Mouse (Mus musculus) liver, embryonic 15.5 days (tissue): ENCODE results near the gene Mybbp1a. TPM values are rescaled to one million over a fixed set of nuclear protein-coding genes. Genes with fewer than 3 reads are reported as not detected.

ENCODE experiments used
- ATAC-seq: fragments of 200-750 bp; cut with Nextera tagmentation; 2 replicates; pipeline ENCODE4 v1.8.0; 2017; ENCODE audit warnings: moderate number of reproducible peaks, mild to moderate bottlenecking, moderate library complexity; ENCODE audit not compliant: insufficient read depth
- H3K27ac ChIP-seq: fragments of 300-500 bp; sonication (generic); replicated peaks from 2 replicates; pipeline ENCODE4 v1.5.1; 2015; ENCODE audit warnings: mild to moderate bottlenecking, inconsistent platforms
- H3K27me3 ChIP-seq: fragments of 300-500 bp; sonication (generic); 2 replicates; pipeline ENCODE4 v1.6.1; 2015; ENCODE audit warnings: mild to moderate bottlenecking, inconsistent platforms
- H3K36me3 ChIP-seq: fragments of 300-500 bp; sonication (generic); replicated peaks from 2 replicates; pipeline ENCODE4 v1.6.1; 2015; ENCODE audit warnings: moderate library complexity, mild to moderate bottlenecking, inconsistent platforms
- H3K4me1 ChIP-seq: fragments of 300-500 bp; sonication (generic); replicated peaks from 2 replicates; pipeline ENCODE4 v1.6.1; 2015; ENCODE audit warnings: inconsistent platforms
- H3K4me2 ChIP-seq: fragments of 300-500 bp; sonication (generic); 2 replicates; pipeline ENCODE4 v1.6.1; 2015; ENCODE audit warnings: moderate library complexity, mild to moderate bottlenecking, inconsistent platforms
- H3K4me3 ChIP-seq: fragments of 300-500 bp; sonication (generic); replicated peaks from 2 replicates; pipeline ENCODE4 v1.5.1; 2015; ENCODE audit warnings: mild to moderate bottlenecking, inconsistent platforms
- H3K9ac ChIP-seq: fragments of 300-500 bp; sonication (generic); 2 replicates; pipeline ENCODE4 v1.6.1; 2015; ENCODE audit warnings: moderate library complexity, mild to moderate bottlenecking, inconsistent platforms
- H3K9me3 ChIP-seq: fragments of 300-500 bp; sonication (generic); replicated peaks from 2 replicates; pipeline ENCODE4 v1.6.1; 2016; ENCODE audit warnings: inconsistent platforms
- WGBS: fragments of 180-500 bp; shearing (Covaris S2); methylation state at CpG from one replicate; pipeline ENCODE4 v1.1.7; 2015; ENCODE audit warnings: mixed read lengths; ENCODE audit not compliant: insufficient replicate concordance; 5-methylcytosine and 5-hydroxymethylcytosine counted together
- polyA plus RNA-seq: library from polyadenylated mRNA; unstranded; fragments of >200 nt; fragmentation: Nextera tagmentation; extraction: Ambion mirVana; gene quantifications from 2 replicates; pipeline ENCODE4 v1.2.1, GENCODE M21; 2015

Mybbp1a gene
- polyA plus RNA-seq, 1 experiment from 2014 or later: 66.0 TPM

DNA sequence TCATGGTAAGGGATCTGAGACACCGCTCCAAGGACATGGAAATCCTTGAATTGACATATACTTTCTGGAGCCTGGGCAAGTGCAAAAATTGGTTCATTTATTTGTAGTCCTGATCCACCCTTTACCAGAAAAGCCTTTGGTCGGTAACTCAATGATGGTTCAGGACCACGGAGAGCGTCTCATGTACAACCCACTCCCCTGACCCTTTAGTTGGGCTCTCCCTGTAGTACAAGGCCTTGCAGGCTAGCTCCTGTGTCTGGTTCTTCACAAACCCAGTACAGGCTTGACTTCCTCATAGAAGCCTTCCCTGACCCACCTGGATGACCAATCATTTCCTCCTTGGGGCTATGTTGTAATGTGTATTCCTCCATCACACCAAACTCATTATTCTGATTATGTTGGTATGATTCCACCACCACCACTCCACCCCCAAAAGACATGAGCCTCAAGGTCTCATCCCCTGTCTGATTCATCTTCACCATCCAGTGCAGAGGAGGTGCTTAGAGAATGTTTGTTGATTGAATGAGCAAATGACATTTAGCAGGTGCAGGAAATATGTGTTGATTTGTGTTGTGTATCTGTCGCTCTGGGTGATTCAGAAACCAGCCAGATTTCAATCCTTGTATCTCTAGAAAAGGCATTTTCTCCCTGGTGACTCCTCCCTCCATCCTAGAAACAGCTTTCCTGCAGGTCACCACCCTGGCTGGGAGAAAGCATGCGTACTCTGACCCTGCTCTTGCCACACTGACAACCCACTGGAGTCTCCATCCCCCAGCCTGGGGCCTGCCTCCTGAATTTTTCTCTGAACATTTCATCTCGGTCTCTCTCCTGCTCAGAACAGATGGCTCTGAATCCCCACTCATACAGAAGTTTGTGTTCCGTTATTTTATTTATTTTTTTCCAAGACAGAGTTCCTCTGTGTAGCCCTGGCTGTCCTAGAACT lies 53.2 kb downstream of the Mybbp1a start:
- no peak overlapping the region for H3K4me3 ChIP-seq
- H3K4me1 ChIP-seq: peaks cover 16% of the 10 kb centered on the region
- H3K27me3 ChIP-seq: peaks cover 37% of the 10 kb centered on the region
- no peak overlapping the region for H3K4me2 ChIP-seq
- H3K27ac ChIP-seq: no peak overlapping the region
- no peaks in the 10 kb centered on the region for H3K9me3 ChIP-seq
- no peak for ATAC-seq
- no peak overlapping the region for H3K9ac ChIP-seq
- no peaks in the 10 kb centered on the region for H3K36me3 ChIP-seq
- WGBS: 45% methylated on average over 8 of the region's 8 CpGs

DNA sequence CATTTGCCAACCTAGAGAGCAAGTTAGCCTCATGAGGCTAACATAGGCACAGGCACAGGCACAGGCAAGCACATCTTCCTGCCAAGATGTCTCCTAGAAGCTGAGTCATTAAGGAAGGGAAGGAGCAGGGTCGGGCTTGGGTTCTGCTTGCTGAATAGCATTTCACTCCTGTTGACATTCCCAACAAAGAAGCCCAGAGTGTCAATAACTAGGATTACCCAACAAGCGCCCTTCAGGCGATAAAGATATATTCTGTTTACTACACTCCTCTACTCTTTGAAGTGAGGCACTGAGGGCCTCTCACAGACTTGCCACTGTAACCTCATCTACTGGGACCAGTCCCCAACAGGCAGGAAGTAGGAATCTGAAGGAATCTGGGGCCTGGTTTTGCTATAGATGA lies 54.9 kb downstream of the Mybbp1a start:
- 50% methylated on average over 3 of the region's 3 CpGs for WGBS
- peaks cover 20% of the 10 kb centered on the region; the same call in 1 of the 2 replicates for H3K27me3 ChIP-seq
- ATAC-seq: no peak

DNA sequence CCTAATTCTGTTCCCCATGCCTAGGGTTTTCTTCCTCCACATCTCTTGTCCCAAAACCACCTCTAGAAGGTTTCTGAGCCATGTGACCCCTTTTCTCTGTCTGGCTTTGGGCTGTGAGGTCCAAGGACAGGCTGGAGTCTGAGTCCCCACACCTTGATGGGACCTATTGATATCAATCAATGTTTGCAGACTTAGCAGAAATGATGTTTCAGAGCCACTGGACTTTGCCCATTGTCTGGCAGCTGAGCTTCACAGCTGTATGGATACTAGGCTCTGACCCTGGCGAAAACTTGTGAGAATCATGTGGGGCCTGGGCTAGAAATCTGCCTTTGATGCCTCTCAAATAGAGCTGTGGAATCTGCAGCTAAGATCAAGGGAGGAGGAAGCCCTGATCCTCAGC lies 55.6 kb downstream of the Mybbp1a start:
- 0 out of 2 replicates have a peak, but pooled peaks cover 6% of the 10 kb centered on the region for H3K4me1 ChIP-seq
- H3K36me3 ChIP-seq: no peaks in the 10 kb centered on the region
- H3K4me2 ChIP-seq: no peak overlapping the region
- ATAC-seq: no peak
- H3K27me3 ChIP-seq: peaks cover 20% of the 10 kb centered on the region; the same call in 1 of the 2 replicates
- H3K27ac ChIP-seq: no peak overlapping the region
- no peak overlapping the region for H3K9ac ChIP-seq
- H3K9me3 ChIP-seq: no peaks in the 10 kb centered on the region
- H3K4me3 ChIP-seq: no peak overlapping the region
- 67% methylated on average over 1 of the region's 1 CpGs for WGBS

More for the DNA sequence above, 54.9 kb downstream of the Mybbp1a start:
- H3K4me2 ChIP-seq: no peak overlapping the region
- no peaks in the 10 kb centered on the region for H3K36me3 ChIP-seq
- no peak overlapping the region for H3K4me3 ChIP-seq
- H3K9me3 ChIP-seq: no peaks in the 10 kb centered on the region
- H3K4me1 ChIP-seq: 0 out of 2 replicates have a peak, but pooled peaks cover 6% of the 10 kb centered on the region
- no peak overlapping the region for H3K9ac ChIP-seq
- no peak overlapping the region for H3K27ac ChIP-seq

DNA sequence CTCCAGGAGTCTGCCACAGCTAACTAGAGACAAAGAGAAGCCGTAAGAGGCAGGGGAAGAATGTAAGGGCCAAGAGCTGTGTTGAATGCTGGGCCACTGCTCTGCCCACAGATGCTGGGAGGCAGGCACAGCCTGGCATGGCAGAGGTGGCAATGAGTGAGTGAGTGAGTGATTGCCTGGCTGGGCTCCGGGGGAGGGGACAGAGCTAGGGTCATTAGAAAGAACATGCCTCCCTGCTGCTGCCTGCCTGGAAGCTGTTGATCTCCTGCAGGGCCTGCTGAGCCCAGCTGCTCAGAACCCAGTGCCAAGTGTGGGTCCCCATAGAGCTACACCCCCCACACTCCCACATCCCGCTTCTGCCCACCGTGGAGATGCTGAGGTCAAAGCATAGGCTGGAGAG lies 56.2 kb downstream of the Mybbp1a start:
- no peaks in the 10 kb centered on the region for H3K36me3 ChIP-seq
- no peak overlapping the region for H3K9ac ChIP-seq
- no peaks in the 10 kb centered on the region for H3K9me3 ChIP-seq
- no peak overlapping the region for H3K4me2 ChIP-seq
- H3K27me3 ChIP-seq: peaks cover 15% of the 10 kb centered on the region; the same call in 1 of the 2 replicates
- ATAC-seq: no peak
- no peak overlapping the region for H3K4me3 ChIP-seq
- H3K27ac ChIP-seq: no peak overlapping the region
- H3K4me1 ChIP-seq: 0 out of 2 replicates have a peak, but pooled peaks cover 6% of the 10 kb centered on the region
- 57% methylated on average over 4 of the region's 4 CpGs for WGBS

DNA sequence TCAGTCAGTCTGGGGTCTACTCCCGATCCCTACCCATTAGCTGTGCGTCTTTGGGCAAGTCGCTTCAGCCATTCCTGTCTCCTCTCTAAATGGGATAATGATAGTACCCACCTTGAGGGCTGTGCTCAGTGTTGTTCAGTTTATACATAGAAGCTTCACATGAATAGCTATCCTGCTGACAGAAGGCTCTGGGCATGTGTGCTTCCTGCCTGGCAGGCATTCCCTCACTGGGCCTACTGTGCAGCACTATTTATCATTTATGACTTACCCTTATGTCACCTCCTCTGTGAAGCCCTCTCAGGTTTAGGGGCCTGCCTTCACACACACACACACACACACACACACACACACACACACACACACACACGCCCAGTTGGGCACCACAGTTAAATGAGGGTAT lies 59.0 kb downstream of the Mybbp1a start:
- Histone ChIP-seq H3K27ac (no peak overlapping the region), H3K9ac (no peak overlapping the region), H3K36me3 (no peaks in the 10 kb centered on the region), H3K4me2 (no peak overlapping the region), H3K9me3 (no peaks in the 10 kb centered on the region), H3K4me1 (0 out of 2 replicates have a peak, but pooled peaks cover 4% of the 10 kb centered on the region), H3K27me3 (0 out of 2 replicates have a peak, but pooled peaks cover 5% of the 10 kb centered on the region), H3K4me3 (no peak overlapping the region)
- ATAC-seq: no peak
- 72% methylated on average over 4 of the region's 4 CpGs for WGBS

Other genes starting within 250 kb of the Mybbp1a start
- not detected in 2 replicates for gene Gm43951, start 234.5 kb upstream of the Mybbp1a start, polyA plus RNA-seq
- gene 4933427D14Rik, start 233.9 kb upstream of the Mybbp1a start, polyA plus RNA-seq: 2.2 and 2.9 TPM in 2 replicates
- 67.1 and 69.1 TPM in 2 replicates for gene Txndc17, start 233.8 kb upstream of the Mybbp1a start, polyA plus RNA-seq
- gene Med31, start 225.8 kb upstream of the Mybbp1a start, polyA plus RNA-seq: 11.9 and 12.3 TPM in 2 replicates
- not detected in 2 replicates for gene Slc13a5, start 174.1 kb upstream of the Mybbp1a start, polyA plus RNA-seq
- gene Xaf1, start 139.7 kb upstream of the Mybbp1a start, polyA plus RNA-seq: 4.0 and 4.1 TPM in 2 replicates
- gene Fbxo39, start 126.9 kb upstream of the Mybbp1a start, polyA plus RNA-seq: not detected in 2 replicates
- not detected in 2 replicates for gene Tekt1, start 78.9 kb upstream of the Mybbp1a start, polyA plus RNA-seq
- 4.2 and 4.5 TPM in 2 replicates for gene Smtnl2, start 29.6 kb upstream of the Mybbp1a start, polyA plus RNA-seq
- gene Ggt6, start 5.8 kb upstream of the Mybbp1a start, polyA plus RNA-seq: 0.32 and 0.36 TPM in 2 replicates
- 4.1 and 5.3 TPM in 2 replicates for gene Spns2, start 48.5 kb downstream of the Mybbp1a start, polyA plus RNA-seq
- gene Spns3, start 109.2 kb downstream of the Mybbp1a start, polyA plus RNA-seq: 1.8 TPM in 2 replicates
- 20.2 and 21.7 TPM in 2 replicates for gene Ube2g1, start 165.9 kb downstream of the Mybbp1a start, polyA plus RNA-seq
- 10.6 and 10.9 TPM in 2 replicates for gene Ankfy1, start 248.7 kb downstream of the Mybbp1a start, polyA plus RNA-seq